Mouse (Mus musculus) brown adipose tissue, adult 24 weeks (tissue): ENCODE data around the gene Lmln. TPM values are rescaled to one million over a fixed set of nuclear protein-coding genes. Genes with fewer than 3 reads are reported as not detected.
"Not testable (repeated sequence)": the region's sequence is repeated elsewhere in the genome, so short reads cannot be mapped to it uniquely, and the experiment has no call there.

ENCODE experiments used
- H3K27ac ChIP-seq: fragments of 200-500 bp; replicated peaks from 2 replicates; pipeline ENCODE4 v1.5.1; 2012; ENCODE audit warnings: low read depth, mild to moderate bottlenecking, low read length
- H3K4me1 ChIP-seq: fragments of 200-500 bp; 2 replicates; pipeline ENCODE4 v1.6.1; 2012; ENCODE audit warnings: low read length, mixed read lengths; ENCODE audit not compliant: control insufficient read depth, insufficient read depth, insufficient read length
- H3K4me3 ChIP-seq: fragments of 200-500 bp; 2 replicates; pipeline ENCODE4 v1.5.1; 2012; ENCODE audit warnings: low read depth, mild to moderate bottlenecking, low read length, moderate library complexity; ENCODE audit not compliant: insufficient read depth
- polyA plus RNA-seq: library from polyadenylated mRNA; stranded (reverse); fragments of >200 nt; gene quantifications from 2 replicates; pipeline ENCODE4 v1.2.4, GENCODE M21; 2012; ENCODE audit not compliant: missing spikeins, insufficient read depth, insufficient read length

Lmln gene
- polyA plus RNA-seq, 1 experiment: 2.1 TPM

DNA sequence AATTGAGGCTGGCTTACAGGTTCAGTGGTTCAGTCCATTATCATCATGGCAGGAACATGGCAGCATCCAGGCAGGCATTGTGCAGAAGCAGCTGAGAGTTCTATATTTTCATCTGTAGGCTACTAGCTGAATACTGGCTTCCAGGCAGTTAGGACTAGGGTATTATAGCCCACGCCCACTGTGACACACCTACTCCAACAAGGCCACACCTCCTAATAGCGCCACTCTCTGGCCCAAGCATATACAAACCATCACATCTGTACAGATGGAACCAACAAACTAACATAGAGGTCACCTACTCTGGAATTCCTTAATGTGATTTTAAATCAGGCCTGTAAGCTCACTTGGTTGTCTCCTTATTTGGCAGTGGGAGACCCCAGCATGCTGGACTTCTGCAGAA is 13.6 kb upstream of the Lmln start:
- Histone ChIP-seq H3K4me3 (no peak overlapping the region), H3K27ac (no peak overlapping the region), H3K4me1 (no peaks in the 10 kb centered on the region)

DNA sequence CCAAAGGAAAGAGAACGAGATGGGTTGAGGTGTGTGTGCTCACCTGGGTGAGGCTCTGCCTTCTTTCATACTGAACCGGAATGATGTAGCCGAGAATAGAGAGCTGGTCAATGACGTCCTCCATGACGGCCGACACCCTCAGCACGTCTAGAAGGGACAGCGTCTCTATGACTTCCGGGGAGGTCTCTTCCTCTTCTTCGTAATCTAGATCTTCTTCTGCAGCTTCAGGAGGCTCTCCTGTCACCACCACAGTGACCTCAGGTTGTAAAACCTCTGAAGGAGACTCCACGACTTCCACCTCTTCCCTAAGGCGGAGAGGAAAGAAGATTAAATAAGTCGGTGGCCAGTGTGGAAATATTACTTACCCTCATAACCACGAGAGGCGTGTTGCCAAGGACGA is 12.5 kb upstream of the Lmln start:
- Histone ChIP-seq H3K27ac (no peak overlapping the region), H3K4me1 (no peaks in the 10 kb centered on the region), H3K4me3 (no peak overlapping the region)

DNA sequence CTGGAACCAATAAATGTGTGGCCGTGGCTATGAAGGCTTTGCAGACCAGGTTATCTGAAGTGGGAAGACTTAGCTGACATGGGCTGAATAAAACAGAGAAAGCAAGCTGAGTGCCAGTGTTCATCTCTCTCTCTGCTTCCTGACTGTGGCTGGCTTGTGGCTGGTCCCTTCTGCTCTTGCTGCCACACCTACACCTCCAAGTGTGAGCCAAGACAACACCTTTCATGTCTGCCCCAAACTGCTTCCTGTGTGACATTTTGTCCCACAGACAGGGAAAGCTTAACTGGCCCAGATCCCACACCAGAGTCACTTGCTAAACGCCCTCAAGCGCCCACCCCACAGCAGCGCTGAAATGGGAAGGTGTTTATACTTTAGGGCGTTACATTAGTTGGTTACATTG is 9.2 kb upstream of the Lmln start:
- H3K27ac ChIP-seq: no peak overlapping the region
- no peak overlapping the region for H3K4me3 ChIP-seq
- H3K4me1 ChIP-seq: peaks cover 2% of the 10 kb centered on the region

DNA sequence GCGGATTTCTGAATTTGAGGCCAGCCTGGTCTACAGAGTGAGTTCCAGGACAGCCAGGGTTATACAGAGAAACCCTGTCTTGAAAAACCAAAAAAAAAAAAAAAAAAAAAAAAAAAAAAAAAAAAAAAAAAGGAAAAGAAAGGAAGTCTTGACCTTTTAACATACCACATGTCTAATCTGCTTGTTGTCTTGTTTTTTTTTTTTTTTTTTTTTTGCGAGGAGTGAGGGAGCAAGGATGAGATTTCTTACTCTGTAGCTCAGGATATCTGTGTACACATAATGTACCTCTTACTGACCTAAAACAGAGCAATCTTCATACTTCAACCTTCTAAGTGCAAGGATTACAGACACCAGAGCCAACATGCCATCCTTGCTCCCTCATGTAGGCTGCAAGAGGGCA is 7.4 kb upstream of the Lmln start:
- H3K4me1 ChIP-seq, H3K27ac ChIP-seq, H3K4me3 ChIP-seq: not testable (repeated sequence)

DNA sequence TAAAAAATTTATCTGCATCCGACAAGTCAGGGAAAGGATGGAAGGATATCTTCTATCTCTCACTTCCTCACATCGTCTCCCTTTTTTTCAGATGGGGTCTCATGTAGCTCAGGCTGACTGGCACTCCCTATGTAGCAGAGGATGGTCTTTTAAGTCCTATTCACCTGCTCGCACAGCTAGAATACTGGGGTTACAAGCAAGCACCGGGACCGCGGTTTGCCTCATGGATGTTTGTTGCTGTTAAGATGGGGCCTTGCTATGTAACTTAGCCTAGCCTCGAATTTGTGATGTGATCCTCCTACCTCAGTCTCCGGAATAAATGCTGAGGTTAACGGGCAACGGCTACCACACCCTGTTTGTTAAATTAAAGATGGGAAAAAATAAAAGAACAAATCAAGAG is 6.7 kb upstream of the Lmln start:
- peak overlapping the region; percentile 12; the same call in 1 of the 2 replicates for H3K4me3 ChIP-seq
- H3K27ac ChIP-seq: no peak overlapping the region
- peaks cover 3% of the 10 kb centered on the region for H3K4me1 ChIP-seq

DNA sequence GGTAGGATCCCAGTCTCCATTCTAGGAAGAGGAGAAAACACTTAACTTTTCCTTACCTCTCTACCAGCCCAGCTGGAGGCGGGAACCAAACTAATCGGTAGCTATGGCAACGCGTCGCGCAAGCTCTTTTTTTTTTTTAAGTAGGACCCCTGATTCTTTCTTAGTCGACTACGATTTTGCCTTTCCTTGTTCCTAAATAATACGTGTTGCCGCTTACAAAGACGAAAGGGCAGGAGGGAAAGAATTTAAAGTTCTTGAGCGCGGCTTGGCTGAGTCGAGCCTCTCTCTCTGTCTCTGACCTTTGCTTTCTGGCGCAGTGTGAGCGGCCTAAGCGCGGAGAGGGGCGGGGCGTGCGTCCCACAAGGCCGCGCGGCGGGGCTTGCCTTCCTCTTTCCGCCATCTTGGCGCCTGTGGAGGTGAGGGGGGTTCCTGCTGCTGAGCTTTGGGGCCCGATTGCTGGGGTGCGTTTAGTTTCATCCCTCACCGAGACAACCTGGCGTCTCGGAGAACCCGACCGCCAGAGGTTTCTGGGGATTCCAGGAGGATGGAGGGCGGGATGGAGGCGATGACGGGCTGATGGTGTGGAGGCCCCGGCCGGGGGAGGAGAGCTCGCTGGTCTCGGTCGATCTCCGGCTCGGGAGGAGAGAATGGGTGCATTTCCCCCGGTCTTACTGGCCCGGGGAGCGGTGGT is 6.1 kb upstream of the Lmln start, which contains the start of the genes Iqcg and Rpl35a:
Iqcg (minus strand) TSS at position 124 of the 691 bp plus-strand sequence.
Rpl35a (plus strand) TSS at position 359 of the 691 bp plus-strand sequence.
- Histone ChIP-seq H3K4me1 (peaks cover 3% of the 10 kb centered on the region), H3K4me3 (peak within 1 kb of the TSS; percentile 94), H3K27ac (peak within 1 kb of the TSS; percentile 90)

DNA sequence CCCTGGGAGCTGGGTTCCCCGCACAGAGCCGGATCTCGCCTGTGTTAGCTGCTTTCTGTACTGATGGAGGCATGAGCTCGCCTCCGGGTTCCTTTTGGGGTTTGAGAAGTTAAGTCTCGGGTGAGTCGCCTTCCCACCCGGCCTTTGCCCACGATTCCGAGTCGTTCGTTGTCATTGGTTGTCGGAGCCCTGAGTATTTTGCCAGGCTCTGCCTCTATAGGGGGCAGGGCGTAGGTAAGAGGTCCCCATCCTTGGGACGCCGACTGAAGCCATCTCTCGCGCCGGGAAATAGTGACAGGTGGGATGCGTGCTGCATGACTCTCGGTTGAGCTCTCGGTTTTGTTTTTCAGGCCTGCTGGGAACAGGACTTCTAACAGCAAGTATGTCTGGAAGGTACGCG is 5.5 kb upstream of the Lmln start:
- Histone ChIP-seq H3K4me1 (peaks cover 3% of the 10 kb centered on the region), H3K27ac (peak overlapping the region; percentile 76), H3K4me3 (peak overlapping the region; percentile 94)

DNA sequence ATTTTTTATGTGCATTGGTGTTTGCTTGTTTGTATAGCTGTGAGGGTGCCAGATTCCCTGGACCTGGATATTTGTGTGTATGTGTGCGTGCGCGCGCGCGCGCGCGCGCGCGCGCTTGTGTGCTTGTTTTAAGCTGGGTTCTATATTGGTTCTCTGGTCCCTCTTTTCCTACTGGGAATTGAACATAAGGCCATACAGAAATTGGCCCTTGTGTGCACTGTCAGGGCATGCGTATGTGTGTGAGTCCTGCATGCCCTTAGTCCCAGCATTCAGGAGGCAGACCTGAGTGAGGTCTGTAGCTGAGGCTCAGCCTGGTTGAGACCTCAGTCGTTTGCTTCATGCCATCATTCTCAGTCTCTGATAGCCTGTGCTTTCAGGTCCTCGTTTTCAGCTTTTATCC is 4.3 kb upstream of the Lmln start:
- H3K4me1 ChIP-seq: peaks cover 3% of the 10 kb centered on the region
- no peak overlapping the region for H3K27ac ChIP-seq
- H3K4me3 ChIP-seq: peak overlapping the region; percentile 26; the same call in 1 of the 2 replicates

DNA sequence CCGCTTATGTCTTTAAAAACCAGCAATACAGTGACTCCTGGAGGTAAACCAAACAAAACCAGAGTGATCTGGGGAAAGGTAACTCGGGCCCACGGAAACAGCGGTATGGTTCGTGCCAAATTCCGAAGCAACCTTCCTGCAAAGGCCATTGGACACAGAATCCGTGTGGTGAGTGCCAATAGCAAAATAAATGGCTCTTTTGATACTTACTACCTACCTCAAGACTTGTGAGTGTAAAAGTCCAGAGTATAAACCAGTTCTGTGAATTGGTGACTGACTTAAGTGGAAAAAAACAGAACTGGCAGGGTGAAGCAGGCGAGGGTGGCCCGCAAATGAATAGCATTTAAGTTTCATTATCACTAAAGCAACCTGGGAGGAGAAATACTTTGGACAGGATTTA is 3.7 kb upstream of the Lmln start:
- H3K4me3 ChIP-seq, H3K4me1 ChIP-seq, H3K27ac ChIP-seq: not testable (repeated sequence)

DNA sequence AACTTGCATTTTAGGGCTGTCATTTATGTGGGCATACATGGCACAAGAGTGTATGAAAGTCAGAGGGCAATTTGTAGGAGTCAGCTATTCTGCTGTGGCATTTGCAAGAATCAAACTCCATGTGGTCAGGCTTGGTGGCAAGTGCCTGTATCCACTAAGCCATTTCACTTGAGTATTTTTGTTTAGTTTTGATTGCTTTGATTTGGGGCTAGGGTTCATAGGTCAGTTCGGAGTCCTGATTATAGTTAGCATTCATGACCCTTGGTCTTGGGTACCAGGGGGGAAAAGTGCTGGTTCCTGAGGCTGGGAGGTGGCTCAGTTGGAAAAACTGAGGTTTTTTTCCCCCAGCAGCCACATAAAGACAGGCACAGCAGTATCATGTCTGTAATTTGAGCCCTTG is 2.9 kb upstream of the Lmln start:
- no peak overlapping the region for H3K27ac ChIP-seq
- no peak overlapping the region for H3K4me3 ChIP-seq
- peaks cover 3% of the 10 kb centered on the region for H3K4me1 ChIP-seq

DNA sequence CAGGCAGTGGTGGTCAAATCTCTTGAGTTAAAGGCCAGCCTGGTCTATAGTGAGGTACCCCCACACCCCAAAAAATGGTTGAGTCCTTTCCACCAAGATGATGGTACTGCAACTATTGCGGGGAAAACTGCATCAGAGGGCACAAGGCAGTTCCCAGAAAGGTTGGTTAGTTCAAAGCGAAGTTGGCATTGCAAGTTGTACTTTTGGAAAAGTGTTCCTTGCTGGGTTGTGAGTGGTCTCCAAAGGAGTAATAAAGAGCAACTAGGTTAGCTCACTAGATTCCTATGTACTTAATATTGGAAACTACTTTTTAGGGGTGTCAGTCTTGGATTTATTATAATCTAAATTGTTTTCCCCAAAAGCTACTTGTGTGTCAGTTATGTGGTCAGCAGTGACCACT is 1.4 kb upstream of the Lmln start:
- Histone ChIP-seq H3K4me1 (peaks cover 3% of the 10 kb centered on the region), H3K4me3 (no peak overlapping the region), H3K27ac (no peak overlapping the region)

DNA sequence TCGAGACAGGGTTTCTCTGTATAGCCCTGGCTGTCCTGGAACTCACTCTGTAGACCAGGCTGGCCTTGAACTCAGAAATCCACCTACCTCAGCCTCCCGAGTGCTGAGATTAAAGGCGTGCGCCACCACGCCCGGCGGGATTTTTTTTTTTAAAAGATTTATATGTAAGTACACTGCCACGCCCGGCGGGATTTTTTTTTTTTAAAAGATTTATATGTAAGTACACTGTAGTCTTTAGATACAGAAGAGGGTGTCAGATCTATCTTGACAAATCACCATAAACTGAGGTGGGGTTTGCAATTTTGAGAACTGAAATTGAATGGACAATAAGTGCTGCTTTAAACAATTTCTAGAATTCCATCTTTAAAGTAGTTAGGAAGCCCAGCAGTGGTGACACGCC is 921 bp upstream of the Lmln start:
- H3K4me1 ChIP-seq: peaks cover 3% of the 10 kb centered on the region
- peak overlapping the region; percentile 72; the same call in 1 of the 2 replicates for H3K27ac ChIP-seq
- no peak overlapping the region for H3K4me3 ChIP-seq

DNA sequence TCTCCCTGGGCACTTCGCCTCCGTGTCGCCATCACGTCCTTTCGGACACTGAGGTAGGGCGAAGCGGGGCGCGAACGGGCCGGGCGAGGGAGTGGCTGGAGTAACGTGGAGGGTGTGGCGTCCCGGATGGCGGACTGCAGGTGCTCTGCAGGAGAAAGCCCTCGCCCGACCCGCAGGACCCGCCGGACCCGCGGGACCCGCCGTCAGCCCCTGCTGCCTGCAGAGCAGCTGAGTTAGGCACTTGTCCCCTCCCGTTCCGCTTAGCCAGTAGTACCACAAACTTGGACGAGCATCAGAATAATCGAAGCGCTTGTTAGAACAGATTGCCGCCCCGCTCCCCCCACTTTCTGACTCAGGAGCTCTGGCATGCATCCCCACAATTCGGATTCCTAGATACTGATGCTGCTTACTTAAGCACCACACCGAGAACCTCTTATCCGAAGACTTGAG is 386 bp downstream of the Lmln start:
- Histone ChIP-seq H3K27ac (no peak overlapping the region), H3K4me3 (peak overlapping the region; percentile 83), H3K4me1 (peaks cover 3% of the 10 kb centered on the region)

DNA sequence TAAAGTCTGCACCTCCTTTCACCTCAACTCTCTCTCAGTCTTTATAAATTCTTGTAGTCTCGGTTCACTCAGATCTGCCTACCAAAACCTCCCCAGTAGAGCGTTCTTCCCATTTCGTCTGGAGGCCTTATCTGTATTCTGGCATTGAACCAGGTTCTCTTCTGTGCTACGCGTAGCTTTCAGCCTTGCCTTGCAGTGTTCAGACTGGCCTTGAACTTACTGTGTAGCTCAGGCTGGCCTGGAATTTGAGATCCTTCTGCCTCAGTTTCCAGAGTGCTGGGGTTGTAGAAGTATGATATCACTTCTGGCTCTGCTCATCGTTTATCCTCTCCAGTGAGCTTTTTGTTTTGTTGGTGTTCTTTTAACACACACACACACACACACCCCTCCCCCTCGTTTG is 946 bp downstream of the Lmln start:
- Histone ChIP-seq H3K4me3 (peak overlapping the region; percentile 83), H3K4me1 (no peaks in the 10 kb centered on the region), H3K27ac (no peak overlapping the region)

DNA sequence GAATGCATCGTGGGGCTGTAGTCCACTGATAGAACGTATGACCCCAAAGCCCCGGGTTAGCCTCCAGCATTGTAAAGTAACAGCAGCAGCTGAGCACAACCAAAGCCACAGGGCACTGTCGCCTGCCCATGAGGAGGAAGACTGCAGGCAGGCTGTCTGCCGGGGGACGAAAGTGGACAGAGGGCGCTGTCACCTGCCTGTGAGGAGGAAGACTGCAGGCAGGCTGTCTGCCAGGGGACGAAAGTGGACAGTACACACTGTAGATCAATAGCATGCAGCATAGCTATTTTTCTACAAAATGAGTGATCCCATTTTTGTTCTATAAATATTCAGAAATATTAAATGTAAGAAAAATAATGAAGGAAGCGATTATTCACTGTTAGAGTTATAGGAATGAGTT is 2.3 kb downstream of the Lmln start:
- H3K4me1 ChIP-seq: no peaks in the 10 kb centered on the region
- no peak overlapping the region for H3K4me3 ChIP-seq
- H3K27ac ChIP-seq: no peak overlapping the region

DNA sequence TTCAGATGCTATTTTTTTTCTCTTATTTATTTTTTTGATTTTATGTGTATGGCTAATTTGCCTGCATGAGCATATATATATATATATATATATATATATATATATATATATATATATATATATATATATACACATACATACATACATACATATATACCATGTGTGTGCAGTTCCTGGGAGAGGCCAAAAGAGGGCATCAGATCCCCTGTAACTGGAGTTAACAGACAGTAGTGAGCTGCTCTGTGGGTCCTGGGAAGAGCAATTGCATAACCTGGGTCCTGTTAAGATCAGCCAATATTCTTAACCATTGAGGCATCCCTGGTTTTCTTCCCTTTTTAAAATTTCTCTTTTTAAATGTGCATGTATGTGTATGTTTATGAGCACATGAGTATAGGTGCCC is 8.6 kb downstream of the Lmln start:
- Histone ChIP-seq H3K4me1 (no peaks in the 10 kb centered on the region), H3K27ac (no peak overlapping the region), H3K4me3 (no peak overlapping the region)
